Mouse (Mus musculus): Measurements from ENCODE around the gene Tex29. TPM values are rescaled to one million over a fixed set of nuclear protein-coding genes. Genes with fewer than 3 reads are reported as not detected.

The Tex29 gene
- polyA plus RNA-seq (2015; fragmentation: Nextera tagmentation; extraction: Ambion mirVana) = not detected in 2 replicates

GRCm38 (mm10) chr8:11840174-11840573 is at the start of gene Tex29:
TSS of gene Tex29 (plus strand) at chr8:11840474.

Other genes starting within 250 kb of the Tex29 start
- 38.8 and 52.5 TPM in 2 replicates for gene Ankrd10, start 204.7 kb upstream of the Tex29 start, polyA plus RNA-seq (2015; fragmentation: Nextera tagmentation; extraction: Ambion mirVana)
- not detected in 2 replicates for gene 1700016D06Rik, start 139.4 kb upstream of the Tex29 start, polyA plus RNA-seq (2015; fragmentation: Nextera tagmentation; extraction: Ambion mirVana)
- gene Arhgef7, start 112.8 kb upstream of the Tex29 start, polyA plus RNA-seq (2015; fragmentation: Nextera tagmentation; extraction: Ambion mirVana) = 20.2 and 21.0 TPM in 2 replicates

Data from adrenal gland, postnatal 0 days (tissue).